Mouse (Mus musculus) thymus, adult 2 months (tissue): ENCODE data around the gene Rpl12. TPM values are rescaled to one million over a fixed set of nuclear protein-coding genes. Genes with fewer than 3 reads are reported as not detected.
A peak's percentile ranks its signal among the peaks of the same experiment; 100 is the strongest.

ENCODE experiments used
- DNase-seq: peaks from one replicate; pipeline ENCODE4 v3.0.0; 2021
- H3K27ac ChIP-seq: fragments of 200-500 bp; 2 replicates; pipeline ENCODE4 v1.5.1; 2012; ENCODE audit warnings: low read length, control low read depth; ENCODE audit not compliant: control insufficient read depth, insufficient read depth
- H3K27me3 ChIP-seq: fragments of 200-500 bp; 2 replicates; pipeline ENCODE4 v1.6.1; 2012; ENCODE audit warnings: mild to moderate bottlenecking, low read length, moderate library complexity, mixed read lengths; ENCODE audit not compliant: control insufficient read depth, insufficient read depth
- H3K36me3 ChIP-seq: fragments of 200-500 bp; 2 replicates; pipeline ENCODE4 v1.6.1; 2012; ENCODE audit warnings: mild to moderate bottlenecking, low read length, moderate library complexity; ENCODE audit not compliant: control insufficient read depth, insufficient read depth
- H3K4me1 ChIP-seq: fragments of 200-500 bp; replicated peaks from 2 replicates; pipeline ENCODE4 v1.6.1; 2012; ENCODE audit warnings: low read length; ENCODE audit not compliant: control insufficient read depth, insufficient read depth
- H3K4me3 ChIP-seq: fragments of 200-500 bp; 2 replicates; pipeline ENCODE4 v1.5.1; 2012; ENCODE audit warnings: mild to moderate bottlenecking, low read length, control low read depth, moderate library complexity; ENCODE audit not compliant: control insufficient read depth, insufficient read depth
- CTCF ChIP-seq: fragments of 200-500 bp; IDR thresholded peaks from 2 replicates; pipeline ENCODE4 v1.5.1; 2012; ENCODE audit warnings: mild to moderate bottlenecking, control low read depth, low read length, moderate library complexity, borderline replicate concordance; ENCODE audit not compliant: control insufficient read depth, poor library complexity, insufficient read depth; ENCODE audit errors: extremely low read depth
- POLR2A ChIP-seq: fragments of 200-500 bp; IDR thresholded peaks from 2 replicates; pipeline ENCODE4 v1.6.1; 2012; ENCODE audit warnings: mild to moderate bottlenecking, low read length, control low read depth, moderate library complexity; ENCODE audit not compliant: control insufficient read depth, poor library complexity, insufficient read depth; ENCODE audit errors: extremely low read depth
- WGBS: fragments of 180-500 bp; shearing (Covaris S2); methylation state at CpG from one replicate; pipeline ENCODE4 v1.1.7; 2018; 5-methylcytosine and 5-hydroxymethylcytosine counted together
- polyA plus RNA-seq: library from polyadenylated mRNA; depleted of rRNA; stranded (reverse); fragments of >200 nt; gene quantifications from 2 replicates; pipeline ENCODE4 v1.2.3, GENCODE M21; 2012

Gene Rpl12
- polyA plus RNA-seq, 1 experiment: 552 TPM

- DNase-seq: no peak
- Histone ChIP-seq H3K27ac (no peak overlapping the region), H3K27me3 (peaks cover 3% of the 10 kb centered on the region; the same call in 1 of the 2 replicates), H3K36me3 (no peaks in the 10 kb centered on the region), H3K4me1 (peaks cover 7% of the 10 kb centered on the region), H3K4me3 (no peak overlapping the region)
- 88% methylated on average over 5 of the region's 5 CpGs for WGBS
- TF ChIP-seq POLR2A (no peak), CTCF (no peak)
Measured at GRCm38 (mm10) chr2:32977114-32977513, 15.8 kb downstream of the Rpl12 start.

GRCm38 (mm10) chr2:32978675-32979074 lies 17.3 kb downstream of the Rpl12 start:
- Histone ChIP-seq H3K36me3 (no peaks in the 10 kb centered on the region), H3K27ac (no peak overlapping the region), H3K4me1 (peaks cover 7% of the 10 kb centered on the region), H3K4me3 (no peak overlapping the region), H3K27me3 (peaks cover 6% of the 10 kb centered on the region; the same call in 1 of the 2 replicates)
- no peak for TF ChIP-seq CTCF
- no peak for TF ChIP-seq POLR2A
- 94% methylated on average over 3 of the region's 3 CpGs for WGBS
- DNase-seq: no peak

GRCm38 (mm10) chr2:32979675-32980074 lies 18.3 kb downstream of the Rpl12 start:
- TF ChIP-seq CTCF (no peak), POLR2A (no peak)
- no peak overlapping the region for H3K4me3 ChIP-seq
- no peak for DNase-seq
- peaks cover 6% of the 10 kb centered on the region; the same call in 1 of the 2 replicates for H3K27me3 ChIP-seq
- peaks cover 7% of the 10 kb centered on the region for H3K4me1 ChIP-seq
- H3K27ac ChIP-seq: no peak overlapping the region
- H3K36me3 ChIP-seq: no peaks in the 10 kb centered on the region
- WGBS: 94% methylated on average over 7 of the region's 7 CpGs

GRCm38 (mm10) chr2:32981281-32981680 lies 19.9 kb downstream of the Rpl12 start:
- Histone ChIP-seq H3K27ac (no peak overlapping the region), H3K4me1 (peaks cover 7% of the 10 kb centered on the region), H3K36me3 (no peaks in the 10 kb centered on the region), H3K27me3 (peaks cover 6% of the 10 kb centered on the region; the same call in 1 of the 2 replicates), H3K4me3 (peak overlapping the region; percentile 58)
- 9% methylated on average over 23 of the region's 23 CpGs for WGBS
- TF ChIP-seq POLR2A (no peak), CTCF (peak; percentile 23; the same call in 1 of the 2 replicates)
- DNase-seq: no peak

- peaks cover 7% of the 10 kb centered on the region for H3K4me1 ChIP-seq
- H3K27me3 ChIP-seq: peaks cover 6% of the 10 kb centered on the region; the same call in 1 of the 2 replicates
- no peak within 1 kb of the TSS for H3K27ac ChIP-seq
- WGBS: 1% methylated on average over 50 of the region's 50 CpGs
- 0 out of 2 replicates have a peak, but pooled peaks have one; percentile 2 for TF ChIP-seq CTCF
- TF ChIP-seq POLR2A: 0 out of 2 replicates have a peak, but pooled peaks have one; percentile 28
- no peaks in the 10 kb centered on the region for H3K36me3 ChIP-seq
- DNase-seq: peak; percentile 68
- peak within 1 kb of the TSS; percentile 58 for H3K4me3 ChIP-seq
Measured at GRCm38 (mm10) chr2:32981725-32982271, 20.4 kb downstream of the Rpl12 start, which contains the start of gene Slc2a8. Gene Slc2a8 (minus strand): TSS chr2:32982083.

- H3K27me3 ChIP-seq: peaks cover 6% of the 10 kb centered on the region; the same call in 1 of the 2 replicates
- no peak for DNase-seq
- peaks cover 7% of the 10 kb centered on the region for H3K4me1 ChIP-seq
- H3K27ac ChIP-seq: no peak overlapping the region
- no peak overlapping the region for H3K4me3 ChIP-seq
- TF ChIP-seq POLR2A: no peak
- no peak for TF ChIP-seq CTCF
- 3% methylated on average over 4 of the region's 4 CpGs for WGBS
- no peaks in the 10 kb centered on the region for H3K36me3 ChIP-seq
Measured at GRCm38 (mm10) chr2:32982700-32983099, 21.3 kb downstream of the Rpl12 start.
